Comparison of ENCODE assay signal across 18 mouse cellular contexts in the genomic region with DNA sequence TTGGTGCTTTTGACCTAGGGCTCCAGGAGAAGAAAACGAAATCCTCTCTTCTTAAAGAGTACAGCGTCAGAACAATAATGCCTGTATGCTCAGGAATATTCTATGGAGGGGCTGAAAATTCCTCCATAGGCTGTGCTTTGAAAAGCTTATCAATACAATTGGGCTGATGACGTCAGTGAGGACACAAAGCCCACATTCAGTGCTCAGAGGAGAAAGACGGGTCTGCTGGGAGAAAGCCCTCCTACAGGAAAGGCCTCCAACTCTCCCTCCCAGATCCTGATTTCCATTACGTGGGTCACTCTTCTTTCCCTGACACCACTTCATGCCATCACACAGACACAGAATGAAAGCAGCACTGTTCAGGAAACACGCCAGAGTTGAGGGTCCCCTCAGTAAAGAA.
A peak's percentile ranks its signal among the peaks of the same experiment; 100 is the strongest.
DNase-seq lines count a peak whose midpoint lies in the region; ATAC-seq and TF ChIP-seq lines count a peak whose summit lies in the region.
"Had no signal": no experiment of that assay in that cellular context is flagged by ENCODE, and none has a peak within 500 bp of the region (broad histone marks: within the 10 kb centered on the region; RNA-seq: fewer than 3 reads in every experiment).

No protein-coding gene starts in this region.

- no peak for TF ChIP-seq CTCF in heart, adult 2 months (IDR thresholded peaks at IDR 0.05)
- TF ChIP-seq CTCF in intestine, postnatal 0 days (IDR thresholded peaks at IDR 0.05; ENCODE audit: low read depth) = no peak

- no peaks in the 10 kb centered on the region; the same call in 1 of the 2 replicates for H3K36me3 ChIP-seq in heart, adult 2 months (ENCODE audit: control insufficient read depth, insufficient read depth, low read length)
- H3K36me3 ChIP-seq in intestine, embryonic 14.5 days (ENCODE audit: control insufficient read depth, insufficient read depth, low read length) = no peaks in the 10 kb centered on the region
- H3K36me3 ChIP-seq in intestine, postnatal 0 days (ENCODE audit: control insufficient read depth, insufficient read depth) = no peaks in the 10 kb centered on the region
- H3K36me3 ChIP-seq: liver, embryonic 15.5 days had no signal

- no peak overlapping the region for H3K4me2 ChIP-seq in intestine, embryonic 14.5 days (ENCODE audit: low read length)
- H3K4me2 ChIP-seq in intestine, postnatal 0 days (replicated peaks; ENCODE audit: low read depth) = no peak overlapping the region
- H3K4me2 ChIP-seq: limb, embryonic 13.5 days; liver, embryonic 15.5 days had no signal

- H3K4me3 ChIP-seq in heart, adult 2 months = no peak overlapping the region
- no peak overlapping the region for H3K4me3 ChIP-seq in intestine, embryonic 14.5 days (ENCODE audit: low read depth, low read length)
- H3K4me3 ChIP-seq in intestine, postnatal 0 days (ENCODE audit: low read depth, low read length) = no peak overlapping the region
- H3K4me3 ChIP-seq: limb, embryonic 13.5 days; liver, embryonic 15.5 days; myocyte had no signal

- H3K9ac ChIP-seq in heart, adult 2 months (ENCODE audit: low read depth, low read length) = no peak overlapping the region
- H3K9ac ChIP-seq in intestine, embryonic 14.5 days (ENCODE audit: low read length) = no peak overlapping the region
- H3K9ac ChIP-seq in intestine, postnatal 0 days (ENCODE audit: low read depth, low read length) = no peak overlapping the region
- H3K9ac ChIP-seq: limb, embryonic 13.5 days; liver, embryonic 15.5 days had no signal

- H3K4me1 ChIP-seq in heart, adult 2 months (ENCODE audit: control insufficient read depth, insufficient read depth, low read length) = peaks cover 19% of the 10 kb centered on the region
- H3K4me1 ChIP-seq in intestine, embryonic 14.5 days (replicated peaks; ENCODE audit: control insufficient read depth, insufficient read depth, low read length) = no peaks in the 10 kb centered on the region
- no peaks in the 10 kb centered on the region for H3K4me1 ChIP-seq in intestine, postnatal 0 days (replicated peaks; ENCODE audit: control insufficient read depth, insufficient read depth, low read length)

- 38% methylated on average over 6 of the region's 6 CpGs for WGBS in heart, adult 2 months
- WGBS in intestine, embryonic 14.5 days = 66% methylated on average over 6 of the region's 6 CpGs
- WGBS in intestine, postnatal 0 days = 70% methylated on average over 6 of the region's 6 CpGs

- peak overlapping the region; percentile 54 for H3K27ac ChIP-seq in heart, adult 2 months
- H3K27ac ChIP-seq in intestine, embryonic 14.5 days (ENCODE audit: low read depth) = no peak overlapping the region
- H3K27ac ChIP-seq in intestine, postnatal 0 days (ENCODE audit: low read depth, low read length) = no peak overlapping the region
- H3K27ac ChIP-seq: limb, embryonic 13.5 days; liver, embryonic 15.5 days had no signal

- no peak for TF ChIP-seq EP300 in heart, adult 2 months (IDR thresholded peaks at IDR 0.05; ENCODE audit: insufficient read depth, low read depth, low read length)

- no peaks in the 10 kb centered on the region for H3K27me3 ChIP-seq in heart, adult 2 months (ENCODE audit: control insufficient read depth, insufficient read depth, low read length)
- no peaks in the 10 kb centered on the region for H3K27me3 ChIP-seq in intestine, embryonic 14.5 days (replicated peaks; ENCODE audit: control insufficient read depth, insufficient read depth, low read length)
- no peaks in the 10 kb centered on the region for H3K27me3 ChIP-seq in intestine, postnatal 0 days (replicated peaks; ENCODE audit: control insufficient read depth, insufficient read depth, low read length)
- H3K27me3 ChIP-seq: limb, embryonic 13.5 days; liver, embryonic 15.5 days had no signal

- H3K79me2 ChIP-seq in heart, adult 2 months (replicated peaks; ENCODE audit: control insufficient read depth, insufficient read depth, low read length) = peaks cover 1% of the 10 kb centered on the region; the same call in 1 of the 2 replicates

- no peak for TF ChIP-seq POLR2A in heart, adult 2 months (IDR thresholded peaks at IDR 0.05; ENCODE audit: insufficient read depth, low read depth, low read length)

- 0 out of 2 replicates have a peak, but pooled peaks have one; percentile 19 for ATAC-seq in intestine, embryonic 14.5 days (replicated peaks; ENCODE audit: low FRiP score, low TSS enrichment, low read depth)
- ATAC-seq in intestine, postnatal 0 days = no peak
- ATAC-seq in erythroid progenitor cell, adult 5-6 weeks (replicated peaks; ENCODE audit: low FRiP score, poor library complexity, severe bottlenecking) = no peak
- ATAC-seq: lung, postnatal 0 days had no signal

- intact Hi-C loops in heart, adult 2 months (cut with DNase I) = loop anchor here (5.0 kb wide), 1 partner anchor 72 kb away; no protein-coding TSS in a partner anchor
- intact Hi-C loops in heart, postnatal 10 days (cut with DNase I) = no loop called here

- no peaks in the 10 kb centered on the region for H3K9me3 ChIP-seq in intestine, embryonic 14.5 days (ENCODE audit: control insufficient read depth, low read length)
- H3K9me3 ChIP-seq in intestine, postnatal 0 days (ENCODE audit: control insufficient read depth) = no peaks in the 10 kb centered on the region
- H3K9me3 ChIP-seq: liver, embryonic 15.5 days had no signal

- no peak for DNase-seq in heart, adult 2 months
- DNase-seq in heart, postnatal 10 days = no peak
- DNase-seq in intestine, embryonic 14.5 days (ENCODE audit: low spot score) = no peak
- DNase-seq in retina, postnatal 1 day = peak; percentile 37
- no peak for DNase-seq in retina, embryonic 14.5 days (ENCODE audit: low spot score)
- DNase-seq: adrenal gland, postnatal 36 days; cerebellum, adult 8-10 months; gastrocnemius, postnatal 25 days; kidney, adult 9 months; kidney, postnatal 36 days; layer of hippocampus, adult 9-11 months; right cerebral cortex, postnatal 14 days had no signal
